ENCODE assay signal across 23 mouse cellular contexts in genomic region chr17:9939576-9939975, GRCm38 (mm10).
DNase-seq lines count a peak whose midpoint lies in the region; ATAC-seq and TF ChIP-seq lines count a peak whose summit lies in the region.
"Had no signal": no experiment of that assay in that cellular context is flagged by ENCODE, and none has a peak within 500 bp of the region (broad histone marks: within the 10 kb centered on the region; RNA-seq: fewer than 3 reads in every experiment).

No protein-coding gene starts in this region.

- peaks cover 14% of the 10 kb centered on the region for H3K4me1 ChIP-seq in heart, embryonic 10.5 days
- no peaks in the 10 kb centered on the region for H3K4me1 ChIP-seq in limb, embryonic 11.5 days (ENCODE audit: control insufficient read depth, insufficient read depth, low read length)
- H3K4me1 ChIP-seq: embryonic facial prominence, embryonic 13.5 days; hindbrain, embryonic 12.5 days had no signal

- H3K27me3 ChIP-seq in heart, embryonic 10.5 days (ENCODE audit: insufficient read depth, poor library complexity, severe bottlenecking): no peaks in the 10 kb centered on the region
- no peaks in the 10 kb centered on the region for H3K27me3 ChIP-seq in limb, embryonic 11.5 days (ENCODE audit: control insufficient read depth, insufficient read depth, low read length)
- H3K27me3 ChIP-seq: CH12.LX; embryonic facial prominence, embryonic 13.5 days; forebrain, embryonic 13.5 days; heart, embryonic 12.5 days; hindbrain, embryonic 12.5 days had no signal

- no peak for ATAC-seq in limb, embryonic 11.5 days (ENCODE audit: insufficient number of reproducible peaks, low FRiP score, low TSS enrichment, low read depth)
- ATAC-seq in cerebellum, adult (ENCODE audit: insufficient number of reproducible peaks, low FRiP score, low TSS enrichment): no peak
- ATAC-seq: activated CD4-positive, CD25-positive, alpha-beta regulatory T cell, adult 4 months; forebrain, embryonic 13.5 days; hindbrain, embryonic 16.5 days; inflammation-experienced regulatory T-cells, adult 6 months; intestine, postnatal 0 days; Patski had no signal

- no peaks in the 10 kb centered on the region for H3K36me3 ChIP-seq in heart, embryonic 10.5 days
- H3K36me3 ChIP-seq in limb, embryonic 11.5 days (ENCODE audit: control insufficient read depth, insufficient read depth, low read length): no peaks in the 10 kb centered on the region
- H3K36me3 ChIP-seq: embryonic facial prominence, embryonic 13.5 days; heart, embryonic 12.5 days; hindbrain, embryonic 12.5 days had no signal

- TF ChIP-seq CTCF in layer of hippocampus, adult 2 months (conservative IDR thresholded peaks at IDR 0.05): no peak

- peak; percentile 24 for DNase-seq in heart, embryonic 10.5 days (ENCODE audit: low spot score)
- DNase-seq in heart, adult 8-10 months (ENCODE audit: low spot score): no peak
- DNase-seq in embryo, embryonic 11 days: peak; percentile 37
- DNase-seq in limb, embryonic 11.5 days (ENCODE audit: low spot score): peak; percentile 27
- DNase-seq in retina, postnatal 1 day: peak; percentile 54
- no peak for DNase-seq in layer of hippocampus, adult 2 months (ENCODE audit: low spot score in 2 of 2)
- DNase-seq: adrenal gland, postnatal 25 days; cerebellum, adult 11 months; cerebellum, adult 9-10 months; cerebellum, postnatal 25 days; gastrocnemius, postnatal 10 days; heart, adult 18-20 months had no signal

- 79% methylated on average over 6 of the region's 6 CpGs for WGBS in heart, embryonic 10.5 days
- 29% methylated on average over 6 of the region's 6 CpGs for WGBS in limb, embryonic 11.5 days

- H3K4me3 ChIP-seq in heart, embryonic 10.5 days: no peak overlapping the region
- H3K4me3 ChIP-seq in limb, embryonic 11.5 days (ENCODE audit: low read depth, low read length): no peak overlapping the region
- H3K4me3 ChIP-seq in layer of hippocampus, adult 2 months: no peak overlapping the region
- H3K4me3 ChIP-seq: embryonic facial prominence, embryonic 13.5 days; forebrain, embryonic 13.5 days; heart, embryonic 12.5 days; hindbrain, embryonic 12.5 days had no signal

- H3K9me3 ChIP-seq in heart, embryonic 10.5 days: no peaks in the 10 kb centered on the region
- 0 out of 2 replicates have a peak, but pooled peaks cover 3% of the 10 kb centered on the region for H3K9me3 ChIP-seq in limb, embryonic 11.5 days (ENCODE audit: control insufficient read depth, low read length)
- H3K9me3 ChIP-seq: embryonic facial prominence, embryonic 13.5 days; forebrain, embryonic 13.5 days; heart, embryonic 12.5 days; hindbrain, embryonic 12.5 days had no signal

- no peak overlapping the region for H3K4me2 ChIP-seq in limb, embryonic 11.5 days (ENCODE audit: low read depth, severe bottlenecking)
- H3K4me2 ChIP-seq: embryonic facial prominence, embryonic 13.5 days; forebrain, embryonic 13.5 days; heart, embryonic 12.5 days; hindbrain, embryonic 12.5 days had no signal

- no peak overlapping the region for H3K9ac ChIP-seq in limb, embryonic 11.5 days (ENCODE audit: low read length)
- H3K9ac ChIP-seq: embryonic facial prominence, embryonic 13.5 days; forebrain, embryonic 13.5 days; heart, embryonic 12.5 days; hindbrain, embryonic 12.5 days had no signal

- no peak overlapping the region for H3K27ac ChIP-seq in heart, embryonic 10.5 days
- no peak overlapping the region for H3K27ac ChIP-seq in limb, embryonic 11.5 days (replicated peaks; ENCODE audit: low read depth, low read length)
- H3K27ac ChIP-seq in layer of hippocampus, adult 2 months: no peak overlapping the region
- H3K27ac ChIP-seq: embryonic facial prominence, embryonic 13.5 days; forebrain, embryonic 13.5 days; hindbrain, embryonic 12.5 days had no signal

Comparison
In these comparisons a context has a peak if more than half of its experiments do, and no peak if none do; other contexts are left out.
1. DNase-seq: peak in heart, embryonic 10.5 days (single experiment), embryo, embryonic 11 days (single experiment), limb, embryonic 11.5 days (single experiment) and retina, postnatal 1 day (single experiment); none in heart, adult 8-10 months (single experiment) and layer of hippocampus, adult 2 months (0 of 2).